Mouse (Mus musculus): Measurements from ENCODE around the gene Ganc. TPM values are rescaled to one million over a fixed set of nuclear protein-coding genes. Genes with fewer than 3 reads are reported as not detected.

The Ganc gene
- 11.7 and 12.9 TPM in 2 replicates for polyA plus RNA-seq (2015; fragmentation: Nextera tagmentation; extraction: Ambion mirVana)

GRCm38 (mm10) chr2:120403653-120403985, at the start of gene Ganc:
Gene Ganc, plus strand, starts transcription at chr2:120403896.
- Histone ChIP-seq H3K9ac (replicated peaks; ENCODE audit: low read length) (peak within 1 kb of the TSS; percentile 71), H3K4me3 (ENCODE audit: low read length) (peak within 1 kb of the TSS; percentile 89), H3K4me2 (replicated peaks; ENCODE audit: low read depth, low read length) (peak within 1 kb of the TSS; percentile 75), H3K27ac (ENCODE audit: low read length) (peak within 1 kb of the TSS; percentile 97), H3K36me3 (ENCODE audit: insufficient read depth, low read length) (no peaks in the 10 kb centered on the region), H3K4me1 (ENCODE audit: insufficient read depth, low read length) (peaks cover 17% of the 10 kb centered on the region), H3K9me3 (ENCODE audit: low read length) (no peaks in the 10 kb centered on the region), H3K27me3 (ENCODE audit: insufficient read depth, low read length) (no peaks in the 10 kb centered on the region)
- under 1% methylated on average over 17 of the region's 17 CpGs for WGBS
- ATAC-seq (ENCODE audit: low FRiP score, low TSS enrichment): peak; percentile 79

DNA sequence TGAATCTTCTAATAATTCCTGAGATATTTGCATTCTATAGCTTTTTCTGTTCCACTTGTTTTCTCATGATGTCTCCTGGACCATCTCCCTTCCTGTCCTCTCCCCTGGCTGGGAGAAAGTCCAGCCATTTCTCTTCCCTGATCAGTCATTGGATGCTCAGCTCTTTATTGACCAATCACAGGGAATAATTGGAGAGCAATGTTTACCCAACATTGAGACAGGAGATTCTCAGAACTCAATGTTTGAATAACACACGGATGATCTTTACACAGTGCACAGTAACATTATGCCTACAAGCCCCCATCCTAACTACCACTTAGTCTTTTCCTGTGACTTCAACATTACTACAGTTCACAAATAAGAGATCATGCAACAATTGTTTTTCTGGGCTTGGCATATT, 43.3 kb upstream of the Ganc start:
- Histone ChIP-seq H3K4me3 (ENCODE audit: low read length) (no peak overlapping the region), H3K36me3 (ENCODE audit: insufficient read depth, low read length) (peaks cover 49% of the 10 kb centered on the region), H3K9ac (replicated peaks; ENCODE audit: low read length) (no peak overlapping the region), H3K4me2 (replicated peaks; ENCODE audit: low read depth, low read length) (no peak overlapping the region), H3K27me3 (ENCODE audit: insufficient read depth, low read length) (no peaks in the 10 kb centered on the region), H3K4me1 (ENCODE audit: insufficient read depth, low read length) (no peaks in the 10 kb centered on the region), H3K27ac (ENCODE audit: low read length) (no peak overlapping the region), H3K9me3 (ENCODE audit: low read length) (no peaks in the 10 kb centered on the region)
- WGBS: 82% methylated on average over 1 of the region's 1 CpGs
- no peak for ATAC-seq (ENCODE audit: low FRiP score, low TSS enrichment)

GRCm38 (mm10) chr2:120366501-120366900, 37.2 kb upstream of the Ganc start:
- ATAC-seq (ENCODE audit: low FRiP score, low TSS enrichment): no peak

GRCm38 (mm10) chr2:120367416-120368207, 36.1 kb upstream of the Ganc start:
- 97% methylated on average over 4 of the region's 4 CpGs for WGBS
- H3K27ac ChIP-seq (ENCODE audit: low read length): no peak overlapping the region
- H3K4me3 ChIP-seq (ENCODE audit: low read length): no peak overlapping the region
- no peaks in the 10 kb centered on the region for H3K4me1 ChIP-seq (ENCODE audit: insufficient read depth, low read length)
- peaks cover 53% of the 10 kb centered on the region for H3K36me3 ChIP-seq (ENCODE audit: insufficient read depth, low read length)
- no peaks in the 10 kb centered on the region for H3K27me3 ChIP-seq (ENCODE audit: insufficient read depth, low read length)
- ATAC-seq (ENCODE audit: low FRiP score, low TSS enrichment): no peak
- no peak overlapping the region for H3K9ac ChIP-seq (replicated peaks; ENCODE audit: low read length)
- H3K9me3 ChIP-seq (ENCODE audit: low read length): no peaks in the 10 kb centered on the region
- no peak overlapping the region for H3K4me2 ChIP-seq (replicated peaks; ENCODE audit: low read depth, low read length)

More at GRCm38 (mm10) chr2:120366501-120366900, 37.2 kb upstream of the Ganc start:
- Histone ChIP-seq H3K4me3 (ENCODE audit: low read length) (no peak overlapping the region), H3K36me3 (ENCODE audit: insufficient read depth, low read length) (peaks cover 57% of the 10 kb centered on the region), H3K9me3 (ENCODE audit: low read length) (no peaks in the 10 kb centered on the region), H3K27ac (ENCODE audit: low read length) (no peak overlapping the region), H3K4me2 (replicated peaks; ENCODE audit: low read depth, low read length) (no peak overlapping the region), H3K27me3 (ENCODE audit: insufficient read depth, low read length) (no peaks in the 10 kb centered on the region), H3K4me1 (ENCODE audit: insufficient read depth, low read length) (no peaks in the 10 kb centered on the region), H3K9ac (replicated peaks; ENCODE audit: low read length) (no peak overlapping the region)
- 49% methylated on average over 3 of the region's 3 CpGs for whole genome bisulfite sequencing

DNA sequence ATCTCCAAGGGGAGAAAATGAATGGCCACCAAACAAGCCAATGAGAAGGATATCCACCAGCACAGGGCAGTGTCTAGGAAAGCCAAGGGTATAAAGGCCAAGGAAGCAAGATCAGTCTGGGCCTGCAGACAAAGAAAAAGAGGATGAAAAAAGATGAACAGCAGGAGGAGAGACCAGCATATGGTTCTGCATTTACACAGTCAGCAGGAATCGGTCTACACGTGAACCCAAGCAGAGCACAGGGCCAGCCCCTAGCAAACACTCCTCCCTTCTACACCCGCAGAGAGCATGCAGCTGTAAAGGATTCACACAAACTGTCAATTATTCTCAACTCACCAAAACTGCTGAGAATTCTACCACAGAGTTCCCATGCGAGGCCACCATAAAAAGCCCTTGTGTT, 29.8 kb upstream of the Ganc start:
- Histone ChIP-seq H3K4me2 (replicated peaks; ENCODE audit: low read depth, low read length) (no peak overlapping the region), H3K9me3 (ENCODE audit: low read length) (no peaks in the 10 kb centered on the region), H3K27me3 (ENCODE audit: insufficient read depth, low read length) (no peaks in the 10 kb centered on the region), H3K36me3 (ENCODE audit: insufficient read depth, low read length) (peaks cover 51% of the 10 kb centered on the region), H3K27ac (ENCODE audit: low read length) (no peak overlapping the region), H3K4me1 (ENCODE audit: insufficient read depth, low read length) (no peaks in the 10 kb centered on the region), H3K9ac (replicated peaks; ENCODE audit: low read length) (no peak overlapping the region), H3K4me3 (ENCODE audit: low read length) (no peak overlapping the region)
- no peak for ATAC-seq (ENCODE audit: low FRiP score, low TSS enrichment)
- WGBS: 89% methylated on average over 4 of the region's 4 CpGs

DNA sequence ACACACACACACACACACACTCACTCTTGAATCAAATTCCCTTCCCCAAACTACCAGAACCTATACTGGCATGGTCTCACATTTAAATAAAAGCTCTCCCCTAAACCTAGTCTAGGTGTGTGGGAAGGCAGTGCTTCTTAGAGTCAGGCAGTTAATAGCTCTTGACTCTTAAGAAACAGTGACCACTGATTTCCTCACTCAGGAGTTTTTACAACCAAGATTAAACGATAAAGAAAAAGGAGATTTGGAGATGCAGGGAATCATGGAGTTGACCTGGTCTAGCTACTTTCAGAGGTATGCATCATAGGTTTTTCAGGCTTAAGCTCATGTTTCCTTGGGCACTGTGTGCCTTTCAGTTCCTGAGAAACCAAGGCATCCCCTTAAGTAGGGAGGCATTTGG, 17.4 kb upstream of the Ganc start:
- H3K9ac ChIP-seq (replicated peaks; ENCODE audit: low read length): no peak overlapping the region
- no peak overlapping the region for H3K27ac ChIP-seq (ENCODE audit: low read length)
- ATAC-seq (ENCODE audit: low FRiP score, low TSS enrichment): no peak
- WGBS: 91% methylated on average over 1 of the region's 1 CpGs
- no peak overlapping the region for H3K4me2 ChIP-seq (replicated peaks; ENCODE audit: low read depth, low read length)
- H3K36me3 ChIP-seq (ENCODE audit: insufficient read depth, low read length): peaks cover 39% of the 10 kb centered on the region
- H3K27me3 ChIP-seq (ENCODE audit: insufficient read depth, low read length): no peaks in the 10 kb centered on the region
- no peak overlapping the region for H3K4me3 ChIP-seq (ENCODE audit: low read length)
- no peaks in the 10 kb centered on the region for H3K4me1 ChIP-seq (ENCODE audit: insufficient read depth, low read length)
- H3K9me3 ChIP-seq (ENCODE audit: low read length): no peaks in the 10 kb centered on the region

DNA sequence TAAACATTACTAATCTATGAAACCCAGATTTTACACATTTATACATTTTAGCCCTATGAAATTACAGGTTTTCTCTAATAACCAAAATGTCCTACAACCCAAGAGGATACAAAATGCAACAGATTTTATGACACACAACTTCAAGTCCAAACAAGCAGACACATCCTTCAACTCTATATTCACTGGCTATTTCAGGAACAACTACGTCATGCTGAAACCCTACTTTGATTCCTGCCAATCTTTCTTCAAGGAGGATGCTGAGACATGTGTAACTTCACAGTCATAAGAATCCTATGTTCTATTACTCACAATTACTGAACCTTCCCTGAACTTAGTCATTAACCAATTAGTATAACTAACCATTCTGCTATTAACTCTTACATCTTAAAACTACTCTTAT, 16.4 kb upstream of the Ganc start:
- Histone ChIP-seq H3K9me3 (ENCODE audit: low read length) (no peaks in the 10 kb centered on the region), H3K9ac (replicated peaks; ENCODE audit: low read length) (no peak overlapping the region), H3K27me3 (ENCODE audit: insufficient read depth, low read length) (no peaks in the 10 kb centered on the region), H3K4me2 (replicated peaks; ENCODE audit: low read depth, low read length) (no peak overlapping the region), H3K4me1 (ENCODE audit: insufficient read depth, low read length) (no peaks in the 10 kb centered on the region), H3K4me3 (ENCODE audit: low read length) (no peak overlapping the region), H3K27ac (ENCODE audit: low read length) (no peak overlapping the region), H3K36me3 (ENCODE audit: insufficient read depth, low read length) (peaks cover 34% of the 10 kb centered on the region)
- 98% methylated on average over 1 of the region's 1 CpGs for WGBS
- no peak for ATAC-seq (ENCODE audit: low FRiP score, low TSS enrichment)

GRCm38 (mm10) chr2:120389376-120389775, 14.3 kb upstream of the Ganc start:
- ATAC-seq (ENCODE audit: low FRiP score, low TSS enrichment): no peak
- H3K4me2 ChIP-seq (replicated peaks; ENCODE audit: low read depth, low read length): no peak overlapping the region
- peaks cover 38% of the 10 kb centered on the region for H3K36me3 ChIP-seq (ENCODE audit: insufficient read depth, low read length)
- H3K27me3 ChIP-seq (ENCODE audit: insufficient read depth, low read length): no peaks in the 10 kb centered on the region
- no peaks in the 10 kb centered on the region for H3K4me1 ChIP-seq (ENCODE audit: insufficient read depth, low read length)
- no peaks in the 10 kb centered on the region for H3K9me3 ChIP-seq (ENCODE audit: low read length)
- no peak overlapping the region for H3K9ac ChIP-seq (replicated peaks; ENCODE audit: low read length)
- 85% methylated on average over 3 of the region's 3 CpGs for WGBS
- no peak overlapping the region for H3K4me3 ChIP-seq (ENCODE audit: low read length)
- H3K27ac ChIP-seq (ENCODE audit: low read length): no peak overlapping the region

DNA sequence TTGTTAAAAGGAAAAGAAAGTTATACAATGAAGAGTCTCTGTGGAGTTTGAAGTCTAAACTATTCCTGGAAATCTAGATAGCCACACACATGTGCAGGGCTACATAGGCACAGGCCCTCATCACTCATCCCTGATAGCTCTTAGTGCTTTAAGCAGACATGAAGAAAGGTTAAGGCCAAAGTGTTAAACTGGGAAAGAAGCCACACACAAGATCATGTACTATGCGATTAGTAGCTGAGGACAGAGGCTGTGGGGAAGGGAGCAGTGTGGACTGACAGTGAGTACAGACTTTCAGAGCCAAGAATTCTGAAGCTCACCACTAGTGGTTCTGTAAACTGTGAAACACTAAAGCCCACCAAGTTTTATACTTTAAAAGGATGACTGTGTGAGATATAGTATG, 12.8 kb upstream of the Ganc start:
- Histone ChIP-seq H3K27me3 (ENCODE audit: insufficient read depth, low read length) (no peaks in the 10 kb centered on the region), H3K36me3 (ENCODE audit: insufficient read depth, low read length) (peaks cover 39% of the 10 kb centered on the region), H3K27ac (ENCODE audit: low read length) (no peak overlapping the region), H3K9ac (replicated peaks; ENCODE audit: low read length) (no peak overlapping the region), H3K4me3 (ENCODE audit: low read length) (no peak overlapping the region), H3K4me2 (replicated peaks; ENCODE audit: low read depth, low read length) (no peak overlapping the region), H3K9me3 (ENCODE audit: low read length) (no peaks in the 10 kb centered on the region), H3K4me1 (ENCODE audit: insufficient read depth, low read length) (no peaks in the 10 kb centered on the region)
- WGBS: 97% methylated on average over 1 of the region's 1 CpGs
- no peak for ATAC-seq (ENCODE audit: low FRiP score, low TSS enrichment)

DNA sequence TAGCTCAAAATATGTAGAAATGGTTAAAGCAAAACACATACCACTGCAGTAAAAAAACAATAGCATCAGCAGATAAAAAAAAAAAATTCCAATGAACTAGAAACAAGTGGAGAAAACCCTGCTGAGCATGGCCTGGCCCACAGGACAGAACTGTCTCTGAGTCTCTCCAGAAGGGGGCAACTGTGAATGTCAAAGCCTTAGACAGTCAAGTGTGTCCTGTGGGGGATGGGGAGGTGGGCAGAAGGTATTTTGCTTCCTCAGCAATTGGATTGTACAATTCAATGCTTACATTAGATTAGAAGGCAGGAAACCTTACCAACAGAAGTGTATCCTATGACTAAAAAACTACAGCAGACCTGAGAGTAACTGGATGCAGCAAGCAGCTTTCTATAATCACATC, 11.3 kb upstream of the Ganc start:
- no peak overlapping the region for H3K27ac ChIP-seq (ENCODE audit: low read length)
- no peak for ATAC-seq (ENCODE audit: low FRiP score, low TSS enrichment)

More for the DNA sequence above, 11.3 kb upstream of the Ganc start:
- Histone ChIP-seq H3K27me3 (ENCODE audit: insufficient read depth, low read length) (no peaks in the 10 kb centered on the region), H3K4me3 (ENCODE audit: low read length) (no peak overlapping the region), H3K4me2 (replicated peaks; ENCODE audit: low read depth, low read length) (no peak overlapping the region), H3K9ac (replicated peaks; ENCODE audit: low read length) (no peak overlapping the region), H3K4me1 (ENCODE audit: insufficient read depth, low read length) (no peaks in the 10 kb centered on the region), H3K36me3 (ENCODE audit: insufficient read depth, low read length) (peaks cover 37% of the 10 kb centered on the region), H3K9me3 (ENCODE audit: low read length) (no peaks in the 10 kb centered on the region)
